Mouse (Mus musculus) R1 (cell line): ENCODE data around the gene Bcl2l1.

Experiments
- DNase-seq: peaks from one replicate; pipeline ENCODE4 v3.0.0-alpha.2; 2018; ENCODE audit warnings: low read depth, low spot score

Gene Bcl2l1

DNA sequence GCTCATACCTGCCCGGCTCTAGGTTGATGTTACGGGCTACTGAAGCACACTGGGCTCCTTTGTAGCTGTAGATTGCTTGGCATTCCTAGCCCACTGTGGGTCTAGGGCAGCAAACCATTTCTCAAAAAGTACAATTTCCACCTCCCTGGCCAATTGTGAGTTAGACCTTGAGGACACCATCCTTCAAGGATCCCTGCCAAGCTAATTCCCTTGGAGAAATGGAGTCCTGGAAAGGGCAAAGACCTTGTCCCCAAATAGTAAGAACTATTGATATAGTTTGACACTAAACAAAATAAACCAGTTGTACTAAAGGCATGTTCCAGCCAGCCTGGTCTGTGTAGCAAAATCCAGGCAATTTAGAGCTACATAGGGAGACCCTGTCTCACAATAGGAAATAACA, 93.2 kb downstream of the Bcl2l1 start:
- DNase-seq = no peak

GRCm38 (mm10) chr2:152737306-152738221, 94.0 kb downstream of the Bcl2l1 start:
- peak; percentile 21 for DNase-seq

DNA sequence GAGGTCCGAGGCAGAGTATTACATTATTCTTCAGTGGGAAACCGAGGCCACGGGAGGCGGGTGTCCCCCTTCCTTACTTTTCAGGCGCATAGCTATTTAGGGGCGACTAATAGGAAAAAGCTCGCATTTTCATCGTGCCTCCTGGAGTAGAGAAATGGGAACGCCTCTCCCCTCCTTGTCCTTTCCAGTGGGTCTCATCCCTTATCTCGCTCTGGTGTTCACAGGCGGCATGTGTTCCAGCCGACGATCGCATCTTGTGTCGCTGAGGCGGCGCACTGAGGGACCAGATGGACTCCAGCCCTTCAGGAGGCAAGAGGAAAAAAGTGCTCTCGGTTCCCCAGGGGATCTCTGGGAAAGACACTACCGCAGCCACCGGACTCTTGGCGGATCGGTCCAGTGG, 94.8 kb downstream of the Bcl2l1 start:
- DNase-seq = peak; percentile 31

DNA sequence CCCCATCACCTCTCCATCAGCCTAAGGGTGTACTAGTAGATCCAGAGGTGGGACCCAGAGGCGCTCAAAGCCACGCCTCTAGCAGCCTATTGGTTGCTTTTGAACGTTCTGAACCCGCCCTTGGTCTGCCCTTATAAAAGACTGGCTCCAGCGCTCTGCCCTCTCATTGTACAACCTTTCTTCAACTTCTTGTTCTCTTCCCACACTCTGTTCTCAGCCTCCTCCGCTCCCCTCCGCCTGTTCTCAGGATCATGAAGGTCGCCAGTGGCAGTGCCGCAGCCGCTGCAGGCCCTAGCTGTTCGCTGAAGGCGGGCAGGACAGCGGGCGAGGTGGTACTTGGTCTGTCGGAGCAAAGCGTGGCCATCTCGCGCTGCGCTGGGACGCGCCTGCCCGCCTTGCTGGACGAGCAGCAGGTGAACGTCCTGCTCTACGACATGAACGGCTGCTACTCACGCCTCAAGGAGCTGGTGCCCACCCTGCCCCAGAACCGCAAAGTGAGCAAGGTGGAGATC, 95.4 kb downstream of the Bcl2l1 start, which contains the start of gene Id1:
Id1 (plus strand) TSS at position 162 of the 512 bp plus-strand sequence.
- DNase-seq = peak; percentile 94

DNA sequence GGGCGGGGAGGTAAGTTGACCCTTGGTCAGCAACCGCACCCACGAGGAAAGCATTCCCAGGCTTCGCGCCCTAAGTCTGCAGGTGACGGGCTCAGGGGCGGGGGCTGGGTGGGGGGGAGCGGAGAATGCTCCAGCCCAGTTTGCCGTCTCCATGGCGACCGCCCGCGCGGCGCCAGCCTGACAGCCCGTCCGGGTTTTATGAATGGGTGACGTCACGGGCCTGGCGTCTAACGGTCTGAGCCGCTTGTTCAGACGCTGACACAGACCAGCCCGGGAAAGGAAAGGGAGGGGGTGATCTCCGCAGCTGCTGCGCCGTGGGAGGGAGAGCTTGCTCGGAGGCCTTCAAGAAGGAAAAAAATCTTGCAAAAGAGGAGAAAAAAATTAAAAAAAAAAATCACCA, 96.5 kb downstream of the Bcl2l1 start:
- peak; percentile 92 for DNase-seq

DNA sequence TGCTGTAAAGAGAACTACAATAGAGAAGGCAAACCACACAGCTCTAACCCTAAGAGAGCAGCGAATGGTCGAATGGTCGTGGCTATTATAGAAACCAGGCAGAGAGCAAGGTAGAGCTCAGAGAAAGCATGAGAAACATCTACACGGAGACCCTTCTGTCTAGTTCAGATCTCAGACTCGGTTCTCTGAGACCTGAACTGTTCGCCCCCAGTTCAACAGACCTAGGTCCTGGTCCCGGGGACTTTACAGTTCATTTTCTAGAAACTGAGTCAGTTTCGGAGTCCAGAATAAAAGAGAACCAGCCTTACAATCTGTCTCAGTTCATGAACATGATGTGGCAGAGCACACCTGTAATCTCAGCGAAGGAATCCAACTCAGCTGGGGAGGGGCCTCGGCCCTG, 97.0 kb downstream of the Bcl2l1 start:
- no peak for DNase-seq

DNA sequence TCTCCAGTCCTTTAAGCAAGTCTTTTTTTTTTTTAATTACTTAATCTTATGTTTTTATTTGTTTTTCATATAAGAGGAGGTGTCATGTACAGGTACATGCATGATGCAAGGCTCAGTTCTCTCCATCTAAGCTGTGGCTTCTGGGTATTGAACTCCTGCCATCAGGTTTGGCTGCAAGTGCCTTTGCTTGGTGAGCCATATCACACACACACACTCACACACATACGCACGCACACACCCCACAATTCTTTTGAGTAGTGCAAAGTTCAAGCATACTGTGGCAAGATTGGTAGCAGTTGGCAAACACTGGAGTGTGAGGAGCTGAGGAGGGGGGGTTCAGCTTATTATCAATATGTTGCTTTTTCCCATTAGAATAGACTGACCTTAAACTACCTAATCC, 98.3 kb downstream of the Bcl2l1 start:
- DNase-seq = no peak
